Mouse (Mus musculus) forebrain, embryonic 10.5 days (tissue): ENCODE results near the gene Foxo3. TPM values are rescaled to one million over a fixed set of nuclear protein-coding genes. Genes with fewer than 3 reads are reported as not detected.

Experiments
- DNase-seq: peaks from one replicate; pipeline ENCODE4 v3.0.0-alpha.2; 2017; ENCODE audit warnings: low spot score; ENCODE audit errors: extremely low spot score
- H3K27ac ChIP-seq: fragments of 300-500 bp; sonication (generic); 2 replicates; pipeline ENCODE4 v1.5.1; 2016; ENCODE audit warnings: mild to moderate bottlenecking
- H3K27me3 ChIP-seq: fragments of 300-500 bp; sonication (generic); 2 replicates; pipeline ENCODE4 v1.6.1; 2016; ENCODE audit warnings: mild to moderate bottlenecking; ENCODE audit not compliant: poor library complexity, severe bottlenecking
- H3K36me3 ChIP-seq: fragments of 300-500 bp; sonication (generic); replicated peaks from 2 replicates; pipeline ENCODE4 v1.6.1; 2016; ENCODE audit warnings: mild to moderate bottlenecking, moderate library complexity
- H3K4me1 ChIP-seq: fragments of 300-500 bp; sonication (generic); 2 replicates; pipeline ENCODE4 v1.6.1; 2016
- H3K4me3 ChIP-seq: fragments of 300-500 bp; sonication (generic); 2 replicates; pipeline ENCODE4 v1.5.1; 2016; ENCODE audit warnings: mild to moderate bottlenecking, moderate library complexity
- H3K9me3 ChIP-seq: fragments of 300-500 bp; sonication (generic); 2 replicates; pipeline ENCODE4 v1.6.1; 2016; ENCODE audit warnings: mild to moderate bottlenecking, moderate library complexity
- whole genome bisulfite sequencing: fragments of 180-500 bp; shearing (Covaris S2); methylation state at CpG from one replicate; pipeline ENCODE4 v1.1.7; 2016; 5-methylcytosine and 5-hydroxymethylcytosine counted together
- polyA plus RNA-seq: library from polyadenylated mRNA; unstranded; fragments of >200 nt; fragmentation: Nextera tagmentation; extraction: Ambion mirVana; gene quantifications from 2 replicates; pipeline ENCODE4 v1.2.1, GENCODE M21; 2016

Gene Foxo3
- 2.1 and 2.3 TPM in 2 replicates for polyA plus RNA-seq

DNA sequence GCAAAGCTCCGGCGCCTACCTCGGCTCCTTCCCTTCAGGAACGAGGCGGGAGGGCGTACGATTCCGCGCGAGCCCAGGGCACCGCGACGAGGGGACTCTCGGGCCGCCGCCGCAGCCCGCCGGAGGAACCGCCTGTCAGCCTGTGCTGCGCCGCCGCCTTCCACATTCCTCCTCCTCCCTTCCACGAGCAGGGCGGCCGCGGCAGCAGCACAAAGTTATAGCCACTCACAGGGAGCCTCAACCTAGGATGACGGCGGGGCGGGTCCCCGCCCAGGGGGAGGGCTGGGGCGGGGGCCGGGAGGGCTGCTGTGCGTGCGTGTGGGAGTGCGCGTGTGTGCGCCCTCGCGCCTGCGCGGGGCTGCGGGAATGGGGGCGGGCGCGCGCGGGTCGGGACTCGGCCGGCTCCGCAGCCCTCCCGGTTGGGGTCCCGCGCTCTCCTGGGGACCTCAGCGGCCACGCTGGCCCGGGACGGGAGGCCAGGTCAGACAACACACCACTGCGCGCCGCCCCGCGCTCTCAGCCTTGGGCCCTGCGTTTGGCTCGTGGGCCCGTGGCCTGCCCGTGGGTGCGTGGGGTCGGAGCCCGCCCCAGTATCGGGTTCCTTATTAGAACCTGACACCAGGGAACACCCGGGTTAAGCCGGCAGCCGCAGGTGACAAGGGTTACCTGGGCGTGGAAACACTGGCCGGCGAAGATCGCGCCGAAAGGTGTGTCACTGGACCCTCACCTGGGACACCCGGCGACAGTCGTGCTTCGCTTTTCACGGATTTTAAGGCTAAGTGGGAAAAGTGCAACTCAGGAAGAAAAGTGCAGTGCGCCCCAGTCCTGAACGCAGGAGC lies at the start of gene Foxo3:
Foxo3 (minus strand) TSS at position 249 of the 839 bp plus-strand sequence.
- Histone ChIP-seq H3K27me3 (peaks cover 47% of the 10 kb centered on the region), H3K4me1 (peaks cover 44% of the 10 kb centered on the region), H3K9me3 (no peaks in the 10 kb centered on the region), H3K36me3 (no peaks in the 10 kb centered on the region), H3K27ac (peak within 1 kb of the TSS; percentile 92), H3K4me3 (peak within 1 kb of the TSS; percentile 85)
- DNase-seq = peak; percentile 87
- WGBS = under 1% methylated on average over 88 of the region's 88 CpGs

GRCm38 (mm10) chr10:42325305-42325704 lies 48.8 kb upstream of the Foxo3 start:
- no peak for DNase-seq
- WGBS = 86% methylated on average over 10 of the region's 10 CpGs
- H3K36me3 ChIP-seq = no peaks in the 10 kb centered on the region
- H3K27ac ChIP-seq = no peak overlapping the region
- no peaks in the 10 kb centered on the region for H3K27me3 ChIP-seq
- H3K4me3 ChIP-seq = no peak overlapping the region
- H3K4me1 ChIP-seq = peaks cover 26% of the 10 kb centered on the region
- no peaks in the 10 kb centered on the region for H3K9me3 ChIP-seq

- Histone ChIP-seq H3K36me3 (no peaks in the 10 kb centered on the region), H3K4me3 (no peak overlapping the region), H3K27ac (no peak overlapping the region), H3K27me3 (no peaks in the 10 kb centered on the region), H3K4me1 (peaks cover 26% of the 10 kb centered on the region), H3K9me3 (no peaks in the 10 kb centered on the region)
- no peak for DNase-seq
Observed at GRCm38 (mm10) chr10:42323978-42324377, 47.4 kb upstream of the Foxo3 start.

- no peak overlapping the region for H3K27ac ChIP-seq
- H3K9me3 ChIP-seq = no peaks in the 10 kb centered on the region
- peaks cover 4% of the 10 kb centered on the region for H3K4me1 ChIP-seq
- peaks cover 15% of the 10 kb centered on the region for H3K27me3 ChIP-seq
- 87% methylated on average over 22 of the region's 22 CpGs for WGBS
- H3K4me3 ChIP-seq = no peak overlapping the region
- H3K36me3 ChIP-seq = no peaks in the 10 kb centered on the region
- DNase-seq = no peak
Observed at GRCm38 (mm10) chr10:42313222-42313786, 36.7 kb upstream of the Foxo3 start.

GRCm38 (mm10) chr10:42312557-42312956 lies 36.0 kb upstream of the Foxo3 start:
- Histone ChIP-seq H3K9me3 (no peaks in the 10 kb centered on the region), H3K4me3 (no peak overlapping the region), H3K27ac (no peak overlapping the region), H3K36me3 (no peaks in the 10 kb centered on the region), H3K4me1 (peaks cover 12% of the 10 kb centered on the region), H3K27me3 (peaks cover 19% of the 10 kb centered on the region)
- DNase-seq = no peak
- 95% methylated on average over 1 of the region's 1 CpGs for WGBS

DNA sequence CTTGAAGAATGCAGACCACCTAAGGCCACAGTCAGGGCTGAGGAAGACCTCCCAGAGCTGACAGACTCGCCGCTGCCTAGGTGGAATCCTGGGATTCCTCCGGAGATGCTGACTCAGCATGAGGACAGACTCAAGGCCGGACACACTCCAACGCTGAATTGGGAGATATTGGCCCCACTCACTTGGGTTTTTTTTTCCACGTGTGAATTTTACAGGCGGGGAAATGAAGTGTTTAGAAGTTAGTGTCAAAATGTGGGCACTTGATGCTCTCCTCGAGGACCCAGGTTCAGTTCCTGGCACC lies 32.1 kb upstream of the Foxo3 start:
- DNase-seq = no peak
- peaks cover 13% of the 10 kb centered on the region for H3K4me1 ChIP-seq
- peaks cover 30% of the 10 kb centered on the region for H3K27me3 ChIP-seq
- H3K36me3 ChIP-seq = no peaks in the 10 kb centered on the region
- H3K27ac ChIP-seq = peak overlapping the region; percentile 40; the same call in 1 of the 2 replicates
- peak overlapping the region; percentile 38 for H3K4me3 ChIP-seq
- no peaks in the 10 kb centered on the region for H3K9me3 ChIP-seq
- WGBS = 33% methylated on average over 8 of the region's 8 CpGs

DNA sequence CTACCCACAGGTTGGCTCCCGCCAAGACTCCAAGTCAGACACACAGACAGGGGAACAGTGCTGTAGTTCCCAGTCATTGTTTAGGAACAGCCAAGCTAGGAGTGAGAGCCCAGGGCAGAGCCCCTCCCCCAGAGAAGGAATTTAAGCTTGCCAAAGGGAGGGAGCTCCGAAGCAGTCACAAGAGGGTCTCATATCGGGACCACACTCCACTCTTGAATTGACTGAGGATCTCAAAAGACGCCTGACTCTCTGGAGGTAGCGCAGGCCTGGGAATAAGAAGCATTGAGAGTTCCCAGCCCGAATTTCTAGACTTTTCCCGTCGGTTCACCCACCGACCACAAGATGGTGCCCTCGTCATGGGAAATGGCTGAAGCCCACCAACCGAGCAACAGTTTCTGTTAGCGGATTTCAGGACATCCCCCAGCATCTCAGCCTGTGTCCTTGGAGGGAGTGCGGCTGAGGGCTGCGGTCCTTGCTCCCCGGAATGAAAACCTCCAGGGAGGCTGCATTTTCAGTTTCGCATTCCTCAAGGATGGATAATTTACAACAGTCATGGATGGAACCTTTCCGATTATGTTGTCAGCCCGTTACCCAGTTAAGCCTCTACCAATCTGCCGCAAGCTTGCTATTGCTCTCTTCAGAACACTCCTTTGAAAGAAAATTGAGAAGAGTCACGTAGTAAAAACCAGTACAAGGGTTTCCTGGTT lies 31.6 kb upstream of the Foxo3 start:
- peaks cover 13% of the 10 kb centered on the region for H3K4me1 ChIP-seq
- peaks cover 30% of the 10 kb centered on the region for H3K27me3 ChIP-seq
- DNase-seq = peak; percentile 87
- H3K27ac ChIP-seq = peak overlapping the region; percentile 40; the same call in 1 of the 2 replicates
- no peaks in the 10 kb centered on the region for H3K36me3 ChIP-seq
- H3K9me3 ChIP-seq = no peaks in the 10 kb centered on the region
- WGBS = 7% methylated on average over 20 of the region's 20 CpGs
- peak overlapping the region; percentile 38 for H3K4me3 ChIP-seq

DNA sequence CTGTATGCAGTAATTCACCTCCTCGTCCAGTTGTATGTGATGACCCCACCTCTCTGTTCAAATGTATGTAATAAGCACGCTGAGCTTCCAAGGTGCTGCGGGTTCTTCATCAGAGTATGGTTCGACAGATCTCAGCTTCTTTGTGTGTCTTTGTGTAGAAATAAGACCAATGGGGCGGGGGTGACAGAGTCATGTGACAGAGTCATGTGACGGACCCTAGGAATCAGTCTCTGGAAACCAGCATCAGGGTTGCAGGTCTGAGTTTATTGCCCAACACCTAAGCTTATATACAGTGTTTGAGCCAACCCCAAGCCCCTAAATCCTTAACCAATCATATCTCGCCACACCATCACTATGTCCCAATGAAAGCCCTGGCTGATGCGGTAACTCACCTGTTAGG lies 29.9 kb upstream of the Foxo3 start:
- DNase-seq = no peak
- H3K4me1 ChIP-seq = peaks cover 13% of the 10 kb centered on the region
- H3K36me3 ChIP-seq = no peaks in the 10 kb centered on the region
- no peak overlapping the region for H3K27ac ChIP-seq
- WGBS = 86% methylated on average over 8 of the region's 8 CpGs
- H3K4me3 ChIP-seq = no peak overlapping the region
- no peaks in the 10 kb centered on the region for H3K9me3 ChIP-seq
- H3K27me3 ChIP-seq = peaks cover 30% of the 10 kb centered on the region

GRCm38 (mm10) chr10:42300805-42301204 lies 24.2 kb upstream of the Foxo3 start:
- Histone ChIP-seq H3K36me3 (no peaks in the 10 kb centered on the region), H3K4me3 (no peak overlapping the region), H3K9me3 (no peaks in the 10 kb centered on the region), H3K27ac (no peak overlapping the region), H3K27me3 (no peaks in the 10 kb centered on the region), H3K4me1 (peaks cover 6% of the 10 kb centered on the region; the same call in 1 of the 2 replicates)
- no peak for DNase-seq
- 75% methylated on average over 4 of the region's 4 CpGs for WGBS

- WGBS = 69% methylated on average over 7 of the region's 7 CpGs
- H3K4me1 ChIP-seq = peaks cover 6% of the 10 kb centered on the region; the same call in 1 of the 2 replicates
- DNase-seq = no peak
- no peak overlapping the region for H3K27ac ChIP-seq
- H3K9me3 ChIP-seq = no peaks in the 10 kb centered on the region
- no peaks in the 10 kb centered on the region for H3K27me3 ChIP-seq
- no peak overlapping the region for H3K4me3 ChIP-seq
- H3K36me3 ChIP-seq = no peaks in the 10 kb centered on the region
Observed at GRCm38 (mm10) chr10:42299967-42300366, 23.4 kb upstream of the Foxo3 start.

DNA sequence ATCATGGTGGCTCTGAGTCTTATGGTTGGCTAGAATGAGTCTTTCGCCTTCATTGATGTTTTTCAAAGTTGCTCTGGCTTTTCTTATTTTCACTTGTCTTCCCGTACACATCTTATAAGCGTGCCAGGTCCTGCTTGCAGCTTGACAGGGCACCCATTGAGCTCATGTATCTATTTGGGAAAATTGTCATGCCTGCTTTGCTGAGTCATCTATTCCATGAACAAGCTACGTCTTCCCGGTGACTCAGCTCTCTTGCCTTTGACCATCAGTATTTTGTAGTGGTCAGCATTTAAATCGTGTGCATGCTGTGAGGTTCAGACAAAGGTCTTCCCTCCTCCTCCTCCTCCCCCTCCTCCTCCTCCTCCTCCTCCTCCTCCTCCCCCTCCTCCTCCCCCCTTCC lies 22.9 kb upstream of the Foxo3 start:
- DNase-seq = no peak
- H3K36me3 ChIP-seq = no peaks in the 10 kb centered on the region
- no peaks in the 10 kb centered on the region for H3K9me3 ChIP-seq
- no peak overlapping the region for H3K27ac ChIP-seq
- peaks cover 6% of the 10 kb centered on the region; the same call in 1 of the 2 replicates for H3K4me1 ChIP-seq
- no peaks in the 10 kb centered on the region for H3K27me3 ChIP-seq
- WGBS = 85% methylated on average over 6 of the region's 6 CpGs
- H3K4me3 ChIP-seq = no peak overlapping the region

DNA sequence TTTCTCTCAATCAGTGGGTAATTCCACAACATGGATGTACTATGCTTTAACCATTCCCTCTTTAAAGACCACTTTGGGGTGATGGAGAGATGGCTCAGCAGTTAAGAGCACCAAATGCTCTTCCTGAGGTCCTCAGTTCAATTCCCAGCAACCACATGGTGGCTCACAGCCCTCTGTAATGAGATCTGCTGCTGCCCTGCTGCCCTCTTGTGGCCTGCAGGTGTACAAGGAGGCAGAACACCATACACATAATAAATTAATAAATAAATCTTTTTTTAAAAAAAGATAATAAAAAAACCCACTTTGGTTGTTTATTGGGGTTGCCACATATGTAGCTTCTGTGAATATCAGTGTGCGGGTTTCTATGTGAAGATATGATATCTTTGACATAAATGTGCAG lies 21.4 kb upstream of the Foxo3 start:
- Histone ChIP-seq H3K27me3 (no peaks in the 10 kb centered on the region), H3K36me3 (no peaks in the 10 kb centered on the region), H3K4me3 (no peak overlapping the region), H3K9me3 (no peaks in the 10 kb centered on the region), H3K4me1 (peaks cover 11% of the 10 kb centered on the region; the same call in 1 of the 2 replicates), H3K27ac (no peak overlapping the region)
- DNase-seq = no peak
- 93% methylated on average over 1 of the region's 1 CpGs for WGBS

- WGBS = 84% methylated on average over 2 of the region's 2 CpGs
Observed at GRCm38 (mm10) chr10:42297109-42297508, 20.6 kb upstream of the Foxo3 start.

More at GRCm38 (mm10) chr10:42297109-42297508, 20.6 kb upstream of the Foxo3 start:
- Histone ChIP-seq H3K27me3 (no peaks in the 10 kb centered on the region), H3K9me3 (no peaks in the 10 kb centered on the region), H3K27ac (no peak overlapping the region), H3K36me3 (no peaks in the 10 kb centered on the region), H3K4me1 (peaks cover 11% of the 10 kb centered on the region; the same call in 1 of the 2 replicates), H3K4me3 (no peak overlapping the region)
- DNase-seq = no peak
